Mouse (Mus musculus): Measurements from ENCODE around the gene Nit2. TPM values are rescaled to one million over a fixed set of nuclear protein-coding genes. Genes with fewer than 3 reads are reported as not detected.

The Nit2 gene
- polyA plus RNA-seq, 1 experiment, result 9.8 TPM

- Histone ChIP-seq H3K4me1 (ENCODE audit: control insufficient read depth, insufficient read depth, insufficient read length, low read length) (peaks cover 9% of the 10 kb centered on the region; the same call in 1 of the 2 replicates), H3K4me3 (ENCODE audit: low read depth, low read length) (no peak overlapping the region), H3K27ac (ENCODE audit: insufficient read depth, low read depth, low read length) (no peak overlapping the region), H3K27me3 (ENCODE audit: control insufficient read depth, insufficient read depth, low read length) (no peaks in the 10 kb centered on the region), H3K36me3 (ENCODE audit: control insufficient read depth, insufficient read depth, low read length) (peaks cover 3% of the 10 kb centered on the region; the same call in 1 of the 2 replicates)
- 8% methylated on average over 6 of the region's 6 CpGs for WGBS
- TF ChIP-seq CTCF (IDR thresholded peaks at IDR 0.05; ENCODE audit: extremely low read depth, insufficient read length, insufficient replicate concordance, low read depth, low read length), result no peak
- no peak for TF ChIP-seq POLR2A (IDR thresholded peaks at IDR 0.05; ENCODE audit: low read depth, low read length)
Observed at GRCm38 (mm10) chr16:57122682-57123445, 44.3 kb downstream of the Nit2 start.

DNA sequence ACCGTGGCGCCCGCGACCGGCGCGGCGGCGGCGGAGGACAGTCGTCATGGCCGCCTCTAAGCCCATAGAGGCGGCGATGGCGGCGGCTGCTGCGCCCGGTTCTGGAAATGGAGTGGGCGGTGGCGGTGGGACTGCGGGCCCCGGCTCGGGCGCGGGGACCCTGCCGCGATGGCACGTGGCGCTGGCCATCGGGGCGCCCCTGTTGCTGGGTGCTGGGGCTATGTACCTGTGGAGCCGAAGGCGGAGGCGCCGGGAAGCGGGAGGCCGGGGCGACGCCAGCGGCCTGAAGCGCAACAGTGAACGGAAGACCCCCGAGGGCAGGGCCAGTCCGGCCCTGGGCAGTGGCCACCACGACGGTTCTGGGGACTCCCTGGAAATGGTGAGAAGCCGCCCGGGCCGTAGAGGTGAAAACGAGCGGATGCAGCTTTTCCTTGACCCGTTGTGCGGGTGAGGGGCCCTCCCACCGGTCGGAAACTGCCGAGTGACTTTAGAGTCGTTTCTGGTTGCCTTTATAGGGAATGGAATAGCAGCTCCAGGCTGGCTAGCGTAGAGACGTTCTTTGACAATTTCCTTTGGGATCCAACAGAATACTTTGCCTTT lies 45.2 kb downstream of the Nit2 start:
- peaks cover 3% of the 10 kb centered on the region; the same call in 1 of the 2 replicates for H3K36me3 ChIP-seq (ENCODE audit: control insufficient read depth, insufficient read depth, low read length)
- H3K4me3 ChIP-seq (ENCODE audit: low read depth, low read length), result peak overlapping the region; percentile 70
- H3K27ac ChIP-seq (ENCODE audit: insufficient read depth, low read depth, low read length), result peak overlapping the region; percentile 38
- no peak for TF ChIP-seq CTCF (IDR thresholded peaks at IDR 0.05; ENCODE audit: extremely low read depth, insufficient read length, insufficient replicate concordance, low read depth, low read length)
- H3K27me3 ChIP-seq (ENCODE audit: control insufficient read depth, insufficient read depth, low read length), result no peaks in the 10 kb centered on the region
- under 1% methylated on average over 59 of the region's 59 CpGs for WGBS
- H3K4me1 ChIP-seq (ENCODE audit: control insufficient read depth, insufficient read depth, insufficient read length, low read length), result peaks cover 6% of the 10 kb centered on the region; the same call in 1 of the 2 replicates

DNA sequence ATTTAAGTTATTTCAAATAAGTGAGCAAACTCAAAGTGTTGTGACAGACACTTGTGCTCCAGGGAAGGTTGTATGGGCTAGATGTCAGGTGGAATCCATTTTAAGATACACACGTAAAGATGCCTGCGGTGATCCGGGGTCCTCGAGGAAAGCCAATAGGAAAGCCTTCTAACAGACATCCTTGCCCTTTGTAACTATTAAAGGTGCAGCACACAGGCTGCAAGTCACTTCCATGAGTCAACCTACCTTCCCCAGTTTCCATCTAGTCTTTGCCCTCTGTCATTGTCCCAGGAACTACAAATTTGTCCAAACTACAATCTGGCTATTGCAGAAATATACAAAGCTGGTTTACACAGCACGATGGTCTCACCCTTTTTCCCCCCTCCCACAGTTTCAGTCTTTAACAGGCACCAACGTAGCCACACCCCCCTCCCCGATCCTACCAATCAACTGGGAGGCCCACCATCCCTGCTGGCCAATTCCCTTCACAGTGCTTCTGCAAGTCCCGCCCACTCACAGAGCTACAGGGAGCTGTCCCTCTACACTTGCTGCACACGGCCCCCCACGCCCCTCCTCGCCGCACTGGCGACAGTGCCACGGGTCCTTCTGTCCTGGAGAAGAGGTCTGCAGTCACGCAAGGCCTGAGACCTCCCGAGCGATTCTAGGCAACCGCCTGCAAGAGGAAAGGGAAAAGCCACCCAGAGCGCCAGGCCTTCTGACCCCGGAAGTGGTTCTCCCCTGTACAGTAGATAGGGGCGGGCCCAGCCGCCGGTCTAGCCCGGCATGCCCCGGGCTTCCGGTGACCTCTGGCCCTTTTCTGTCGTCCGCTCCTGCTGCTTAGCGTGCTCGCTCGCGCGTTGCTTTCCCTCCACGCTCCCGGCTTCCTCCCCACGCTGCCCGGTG lies 46.0 kb downstream of the Nit2 start, which contains the start of gene Tomm70a:
TSS of gene Tomm70a (plus strand) at position 791 of the 903 bp plus-strand sequence.
- no peak for TF ChIP-seq CTCF (IDR thresholded peaks at IDR 0.05; ENCODE audit: extremely low read depth, insufficient read length, insufficient replicate concordance, low read depth, low read length)
- TF ChIP-seq POLR2A (IDR thresholded peaks at IDR 0.05; ENCODE audit: low read depth, low read length), result peak; percentile 65; the same call in 1 of the 2 replicates
- peaks cover 3% of the 10 kb centered on the region; the same call in 1 of the 2 replicates for H3K36me3 ChIP-seq (ENCODE audit: control insufficient read depth, insufficient read depth, low read length)
- H3K4me1 ChIP-seq (ENCODE audit: control insufficient read depth, insufficient read depth, insufficient read length, low read length), result peaks cover 6% of the 10 kb centered on the region; the same call in 1 of the 2 replicates
- peak within 1 kb of the TSS; percentile 70 for H3K4me3 ChIP-seq (ENCODE audit: low read depth, low read length)
- no peaks in the 10 kb centered on the region for H3K27me3 ChIP-seq (ENCODE audit: control insufficient read depth, insufficient read depth, low read length)
- H3K27ac ChIP-seq (ENCODE audit: insufficient read depth, low read depth, low read length), result peak within 1 kb of the TSS; percentile 80
- WGBS, result under 1% methylated on average over 37 of the region's 37 CpGs

- Histone ChIP-seq H3K36me3 (ENCODE audit: control insufficient read depth, insufficient read depth, low read length) (no peaks in the 10 kb centered on the region), H3K27ac (ENCODE audit: insufficient read depth, low read depth, low read length) (no peak overlapping the region), H3K4me1 (ENCODE audit: control insufficient read depth, insufficient read depth, insufficient read length, low read length) (peaks cover 2% of the 10 kb centered on the region; the same call in 1 of the 2 replicates), H3K27me3 (ENCODE audit: control insufficient read depth, insufficient read depth, low read length) (no peaks in the 10 kb centered on the region), H3K4me3 (ENCODE audit: low read depth, low read length) (no peak overlapping the region)
- TF ChIP-seq POLR2A (IDR thresholded peaks at IDR 0.05; ENCODE audit: low read depth, low read length) (no peak), CTCF (IDR thresholded peaks at IDR 0.05; ENCODE audit: extremely low read depth, insufficient read length, insufficient replicate concordance, low read depth, low read length) (no peak)
- WGBS, result 75% methylated on average over 2 of the region's 2 CpGs
Observed at GRCm38 (mm10) chr16:57117562-57117961, 49.6 kb downstream of the Nit2 start.

- no peaks in the 10 kb centered on the region for H3K27me3 ChIP-seq (ENCODE audit: control insufficient read depth, insufficient read depth, low read length)
- TF ChIP-seq CTCF (IDR thresholded peaks at IDR 0.05; ENCODE audit: extremely low read depth, insufficient read length, insufficient replicate concordance, low read depth, low read length) (no peak), POLR2A (IDR thresholded peaks at IDR 0.05; ENCODE audit: low read depth, low read length) (no peak)
- H3K27ac ChIP-seq (ENCODE audit: insufficient read depth, low read depth, low read length), result no peak overlapping the region
- no peaks in the 10 kb centered on the region for H3K36me3 ChIP-seq (ENCODE audit: control insufficient read depth, insufficient read depth, low read length)
- peaks cover 2% of the 10 kb centered on the region; the same call in 1 of the 2 replicates for H3K4me1 ChIP-seq (ENCODE audit: control insufficient read depth, insufficient read depth, insufficient read length, low read length)
- no peak overlapping the region for H3K4me3 ChIP-seq (ENCODE audit: low read depth, low read length)
Observed at GRCm38 (mm10) chr16:57116066-57116465, 51.1 kb downstream of the Nit2 start.

Other genes with a start within 250 kb of the Nit2 start
- not detected in 2 replicates for gene Lnp1, start 239.3 kb downstream of the Nit2 start, polyA plus RNA-seq (2012; rRNA removed)
- gene Tmem45a2, start 96.0 kb downstream of the Nit2 start, polyA plus RNA-seq (2012; rRNA removed), result 0.08 TPM in 1 of 2 replicates, not detected in the other
- gene Tomm70a, start 45.6 kb downstream of the Nit2 start, polyA plus RNA-seq (2012; rRNA removed), result 8.5 and 9.0 TPM in 2 replicates
- gene Tbc1d23, start 64.2 kb upstream of the Nit2 start, polyA plus RNA-seq (2012; rRNA removed), result 5.5 and 9.4 TPM in 2 replicates
- gene Tmem30c, start 125.5 kb upstream of the Nit2 start, polyA plus RNA-seq (2012; rRNA removed), result not detected in 2 replicates
- gene Filip1l, start 185.8 kb upstream of the Nit2 start, polyA plus RNA-seq (2012; rRNA removed), result 2.2 and 3.2 TPM in 2 replicates